ENCODE assay signal across 24 mouse cellular contexts in genomic region chr4:135752106-135752778, GRCm38 (mm10). TPM values are rescaled to one million over a fixed set of nuclear protein-coding genes. Genes with fewer than 3 reads are reported as not detected.
A peak's percentile ranks its signal among the peaks of the same experiment; 100 is the strongest.
DNase-seq lines count a peak whose midpoint lies in the region; ATAC-seq and TF ChIP-seq lines count a peak whose summit lies in the region.
"Had no signal": no experiment of that assay in that cellular context is flagged by ENCODE, and none has a peak within 500 bp of the region (broad histone marks: within the 10 kb centered on the region; RNA-seq: fewer than 3 reads in every experiment).

No protein-coding gene starts in this region.

- H3K4me2 ChIP-seq in intestine, embryonic 16.5 days (ENCODE audit: low read depth, low read length) = peak overlapping the region; percentile 25; the same call in 1 of the 2 replicates
- no peak overlapping the region for H3K4me2 ChIP-seq in midbrain, embryonic 16.5 days (ENCODE audit: low read length)

- WGBS in liver, adult 2 months = 17% methylated on average over 7 of the region's 7 CpGs
- 44% methylated on average over 7 of the region's 7 CpGs for WGBS in intestine, embryonic 16.5 days
- 28% methylated on average over 7 of the region's 7 CpGs for WGBS in small intestine, adult 2 months
- 90% methylated on average over 7 of the region's 7 CpGs for WGBS in midbrain, embryonic 16.5 days

- no peaks in the 10 kb centered on the region for H3K27me3 ChIP-seq in liver, adult 2 months (ENCODE audit: control insufficient read depth, insufficient read depth, low read length)
- H3K27me3 ChIP-seq in intestine, embryonic 16.5 days (replicated peaks; ENCODE audit: control insufficient read depth, insufficient read depth, low read length) = no peaks in the 10 kb centered on the region
- no peaks in the 10 kb centered on the region for H3K27me3 ChIP-seq in small intestine, adult 2 months (ENCODE audit: control insufficient read depth, insufficient read depth, low read length)
- no peaks in the 10 kb centered on the region for H3K27me3 ChIP-seq in midbrain, embryonic 16.5 days (ENCODE audit: control insufficient read depth, insufficient read depth, low read depth, low read length)

- peak; percentile 89 for DNase-seq in liver, adult 2 months (ENCODE audit: extremely low read depth, low read depth, low spot score)
- DNase-seq in liver = no peak
- DNase-seq in fat pad, adult 2 months (ENCODE audit: extremely low read depth, low read depth, low spot score) = peak; percentile 89
- DNase-seq in thymus, postnatal 14 days = no peak
- DNase-seq: adrenal gland, adult 8-10 months; adrenal gland, postnatal 36 days; B cell, adult 2 months; cerebellum, adult 2 months; cerebellum, postnatal 10 days; gastrocnemius, postnatal 36 days; heart, adult 18-20 months; heart, postnatal 10 days; heart, postnatal 4 days had no signal

- peaks cover 25% of the 10 kb centered on the region for H3K4me1 ChIP-seq in liver, adult 2 months (ENCODE audit: control insufficient read depth, insufficient read depth, low read length)
- H3K4me1 ChIP-seq in intestine, embryonic 16.5 days (ENCODE audit: control insufficient read depth, insufficient read depth, low read length) = peaks cover 27% of the 10 kb centered on the region
- peaks cover 51% of the 10 kb centered on the region for H3K4me1 ChIP-seq in small intestine, adult 2 months (ENCODE audit: control insufficient read depth, insufficient read depth, insufficient read length, low read length)
- no peaks in the 10 kb centered on the region for H3K4me1 ChIP-seq in midbrain, embryonic 16.5 days (ENCODE audit: control insufficient read depth, insufficient read depth, low read length)
- H3K4me1 ChIP-seq: embryonic facial prominence, embryonic 10.5 days; forebrain, embryonic 10.5 days had no signal

- H3K9me3 ChIP-seq in intestine, embryonic 16.5 days (ENCODE audit: control insufficient read depth, low read length) = peaks cover 8% of the 10 kb centered on the region; the same call in 1 of the 2 replicates
- H3K9me3 ChIP-seq in midbrain, embryonic 16.5 days (replicated peaks; ENCODE audit: control insufficient read depth, low read length, poor library complexity, severe bottlenecking) = no peaks in the 10 kb centered on the region
- H3K9me3 ChIP-seq: G1E; heart, embryonic 10.5 days had no signal

- no peaks in the 10 kb centered on the region for H3K79me2 ChIP-seq in liver, adult 2 months (ENCODE audit: control insufficient read depth, insufficient read depth, low read length)

- TF ChIP-seq CTCF in liver, adult 2 months (IDR thresholded peaks at IDR 0.05; ENCODE audit: low read depth, low read length) = no peak
- no peak for TF ChIP-seq CTCF in small intestine, adult 2 months (IDR thresholded peaks at IDR 0.05; ENCODE audit: extremely low read depth, insufficient read length, insufficient replicate concordance, low read depth, low read length)

- no peak overlapping the region for H3K4me3 ChIP-seq in liver, adult 2 months (ENCODE audit: insufficient read depth, low read depth, low read length)
- H3K4me3 ChIP-seq in intestine, embryonic 16.5 days (ENCODE audit: low read length) = no peak overlapping the region
- no peak overlapping the region for H3K4me3 ChIP-seq in small intestine, adult 2 months (ENCODE audit: low read depth, low read length)
- no peak overlapping the region for H3K4me3 ChIP-seq in midbrain, embryonic 16.5 days (ENCODE audit: low read depth, low read length)
- H3K4me3 ChIP-seq: embryonic facial prominence, embryonic 10.5 days; forebrain, embryonic 10.5 days; heart, embryonic 10.5 days had no signal

- no peak for TF ChIP-seq POLR2A in liver, adult 2 months (IDR thresholded peaks at IDR 0.05; ENCODE audit: extremely low read depth, insufficient read depth, low read length)
- TF ChIP-seq POLR2A in small intestine, adult 2 months (IDR thresholded peaks at IDR 0.05; ENCODE audit: low read depth, low read length) = no peak

- H3K36me3 ChIP-seq in liver, adult 2 months (ENCODE audit: control insufficient read depth, insufficient read depth, low read length) = no peaks in the 10 kb centered on the region
- H3K36me3 ChIP-seq in intestine, embryonic 16.5 days (ENCODE audit: control insufficient read depth, insufficient read depth, low read length) = peaks cover 14% of the 10 kb centered on the region
- peaks cover 57% of the 10 kb centered on the region for H3K36me3 ChIP-seq in small intestine, adult 2 months (ENCODE audit: control insufficient read depth, insufficient read depth, low read length)
- no peaks in the 10 kb centered on the region for H3K36me3 ChIP-seq in midbrain, embryonic 16.5 days (ENCODE audit: control insufficient read depth, insufficient read depth, low read length)
- H3K36me3 ChIP-seq: embryonic facial prominence, embryonic 10.5 days; forebrain, embryonic 10.5 days; G1E; heart, embryonic 10.5 days had no signal

- peak overlapping the region; percentile 86 for H3K27ac ChIP-seq in liver, adult 2 months (replicated peaks; ENCODE audit: insufficient read depth, low read depth, low read length)
- H3K27ac ChIP-seq in intestine, embryonic 16.5 days (ENCODE audit: low read length) = peak overlapping the region; percentile 95
- H3K27ac ChIP-seq in small intestine, adult 2 months (ENCODE audit: insufficient read depth, low read depth, low read length) = peak overlapping the region; percentile 83
- no peak overlapping the region for H3K27ac ChIP-seq in midbrain, embryonic 16.5 days (ENCODE audit: low read length)
- H3K27ac ChIP-seq: embryonic facial prominence, embryonic 10.5 days; forebrain, embryonic 10.5 days; heart, embryonic 10.5 days had no signal

- H3K9ac ChIP-seq in liver, adult 2 months (ENCODE audit: low read depth, low read length) = peak overlapping the region; percentile 6; the same call in 1 of the 2 replicates
- peak overlapping the region; percentile 45 for H3K9ac ChIP-seq in intestine, embryonic 16.5 days (ENCODE audit: low read depth, low read length)
- H3K9ac ChIP-seq in midbrain, embryonic 16.5 days (ENCODE audit: low read depth, low read length) = no peak overlapping the region

- ATAC-seq in intestine, embryonic 16.5 days = peak; percentile 83
- ATAC-seq in midbrain, embryonic 16.5 days = no peak
- ATAC-seq: CD4-positive, CD25-positive, alpha-beta regulatory T cell, adult 4 months; forebrain, embryonic 14.5 days had no signal

RNA-seq across cellular contexts. Expression of gene Myom3, which starts 7.3 kb away (rescaled TPM):
- under 0.01 and 0.46 TPM in 2 replicates for total RNA-seq in liver, adult 2 months (2014; rRNA removed)
- polyA plus RNA-seq in liver, adult 2 months (2012; rRNA removed) = 0.09 and 0.12 TPM in 2 replicates
- 0.88 and 1.1 TPM in 2 replicates for polyA plus RNA-seq in intestine, embryonic 16.5 days (2015; fragmentation: Nextera tagmentation; extraction: Ambion mirVana)
- polyA plus RNA-seq in small intestine, adult 2 months (2012; rRNA removed) = 0.56 and 1.1 TPM in 2 replicates
- 0.45 and 0.57 TPM in 2 replicates for polyA plus RNA-seq in midbrain, embryonic 16.5 days (2015; fragmentation: Nextera tagmentation; extraction: Ambion mirVana)
- polyA plus RNA-seq: CD4-positive, CD25-positive, alpha-beta regulatory T cell, adult 4 months; embryonic facial prominence, embryonic 10.5 days; G1E; heart, embryonic 10.5 days had no signal

RNA-seq across cellular contexts. Expression of gene Il22ra1, which starts 24.3 kb away (rescaled TPM):
- total RNA-seq in liver, adult 2 months (2014; rRNA removed) = 1.4 and 1.7 TPM in 2 replicates
- 4.1 and 4.5 TPM in 2 replicates for polyA plus RNA-seq in liver, adult 2 months (2012; rRNA removed)
- 6.6 and 7.9 TPM in 2 replicates for polyA plus RNA-seq in intestine, embryonic 16.5 days (2015; fragmentation: Nextera tagmentation; extraction: Ambion mirVana)
- 62.3 and 171 TPM in 2 replicates for polyA plus RNA-seq in small intestine, adult 2 months (2012; rRNA removed)
- not detected in 2 replicates for polyA plus RNA-seq in midbrain, embryonic 16.5 days (2015; fragmentation: Nextera tagmentation; extraction: Ambion mirVana)
- total RNA-seq: gastrocnemius, adult 8-10 months; gastrocnemius, postnatal 36 days had no signal
- polyA plus RNA-seq: CD4-positive, CD25-positive, alpha-beta regulatory T cell, adult 4 months; cerebellum, adult 2 months; forebrain, embryonic 10.5 days; forebrain, embryonic 14.5 days; G1E; heart, embryonic 14.5 days had no signal

Comparison
In these comparisons a context has a peak if more than half of its experiments do, and no peak if none do; other contexts are left out.
1. DNase-seq: peak in liver, adult 2 months (single experiment) and fat pad, adult 2 months (single experiment); none in liver (single experiment) and thymus, postnatal 14 days (single experiment).